Mouse (Mus musculus): ENCODE measurements at regions not wholly inside any gene's neighbourhood (a gene's known extent, or its start where the extent isn't known, plus 50 kb on each side); places are given as distances from the start of the nearest gene placed in this dataset.

- no peak for TF ChIP-seq CTCF (conservative IDR thresholded peaks at IDR 0.05; ENCODE audit: insufficient read depth, insufficient read length, low read depth, low read length)
- TF ChIP-seq POLR2A (IDR thresholded peaks at IDR 0.05; ENCODE audit: low read depth, low read length), result no peak
Measured at GRCm38 (mm10) chr16:23735722-23736121, 155.0 kb downstream of the Sst start.
